Mouse (Mus musculus) forebrain, embryonic 10.5 days (tissue): ENCODE results near the gene Gmnn. TPM values are rescaled to one million over a fixed set of nuclear protein-coding genes. Genes with fewer than 3 reads are reported as not detected.

Source experiments
- DNase-seq: peaks from one replicate; pipeline ENCODE4 v3.0.0-alpha.2; 2017; ENCODE audit warnings: low spot score; ENCODE audit errors: extremely low spot score
- H3K27ac ChIP-seq: fragments of 300-500 bp; sonication (generic); 2 replicates; pipeline ENCODE4 v1.5.1; 2016; ENCODE audit warnings: mild to moderate bottlenecking
- H3K27me3 ChIP-seq: fragments of 300-500 bp; sonication (generic); 2 replicates; pipeline ENCODE4 v1.6.1; 2016; ENCODE audit warnings: mild to moderate bottlenecking; ENCODE audit not compliant: poor library complexity, severe bottlenecking
- H3K36me3 ChIP-seq: fragments of 300-500 bp; sonication (generic); replicated peaks from 2 replicates; pipeline ENCODE4 v1.6.1; 2016; ENCODE audit warnings: mild to moderate bottlenecking, moderate library complexity
- H3K4me1 ChIP-seq: fragments of 300-500 bp; sonication (generic); 2 replicates; pipeline ENCODE4 v1.6.1; 2016
- H3K4me3 ChIP-seq: fragments of 300-500 bp; sonication (generic); 2 replicates; pipeline ENCODE4 v1.5.1; 2016; ENCODE audit warnings: mild to moderate bottlenecking, moderate library complexity
- H3K9me3 ChIP-seq: fragments of 300-500 bp; sonication (generic); 2 replicates; pipeline ENCODE4 v1.6.1; 2016; ENCODE audit warnings: mild to moderate bottlenecking, moderate library complexity
- WGBS: fragments of 180-500 bp; shearing (Covaris S2); methylation state at CpG from one replicate; pipeline ENCODE4 v1.1.7; 2016; 5-methylcytosine and 5-hydroxymethylcytosine counted together
- polyA plus RNA-seq: library from polyadenylated mRNA; unstranded; fragments of >200 nt; fragmentation: Nextera tagmentation; extraction: Ambion mirVana; gene quantifications from 2 replicates; pipeline ENCODE4 v1.2.1, GENCODE M21; 2016

Gene Gmnn
- polyA plus RNA-seq, 1 experiment from 2014 or later = 208 TPM

DNA sequence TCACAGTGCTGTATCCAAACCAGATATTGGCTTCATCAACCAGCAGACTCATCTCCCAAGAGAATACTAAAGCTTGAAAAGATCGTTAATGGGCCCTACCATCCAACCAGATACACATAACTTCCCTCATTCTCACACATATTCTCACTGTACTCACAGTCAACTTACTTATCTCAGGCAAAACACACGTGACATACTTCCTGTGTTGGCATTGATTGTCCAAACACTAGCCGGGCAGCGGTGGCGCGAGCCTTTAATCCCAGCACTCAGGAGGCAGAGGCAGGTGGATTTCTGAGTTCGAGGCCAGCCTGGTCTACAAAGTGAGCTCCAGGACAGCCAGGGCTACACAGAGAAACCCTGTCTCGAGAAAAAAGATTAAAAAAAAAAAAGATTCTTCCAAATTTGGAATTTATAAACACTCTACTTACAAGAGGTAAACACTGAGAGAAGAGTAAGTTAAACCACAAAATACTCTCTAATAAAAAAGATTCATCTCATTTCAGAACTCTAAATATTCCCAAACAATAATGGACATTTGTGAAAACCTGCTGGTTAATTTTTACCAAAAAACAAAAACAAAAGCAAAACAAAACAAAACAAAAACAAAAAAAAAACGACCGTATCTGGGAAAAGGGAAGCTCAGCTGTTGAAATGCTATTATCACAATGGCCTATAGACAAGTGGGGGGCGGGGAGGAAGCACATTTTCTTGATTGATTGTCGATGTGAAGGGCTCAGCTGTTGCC is 3.7 kb downstream of the Gmnn start:
- Histone ChIP-seq H3K4me1 (peaks cover 24% of the 10 kb centered on the region), H3K4me3 (no peak overlapping the region), H3K9me3 (no peaks in the 10 kb centered on the region), H3K27me3 (no peaks in the 10 kb centered on the region), H3K27ac (no peak overlapping the region), H3K36me3 (peaks cover 70% of the 10 kb centered on the region)
- WGBS = 92% methylated on average over 12 of the region's 12 CpGs
- DNase-seq = no peak

DNA sequence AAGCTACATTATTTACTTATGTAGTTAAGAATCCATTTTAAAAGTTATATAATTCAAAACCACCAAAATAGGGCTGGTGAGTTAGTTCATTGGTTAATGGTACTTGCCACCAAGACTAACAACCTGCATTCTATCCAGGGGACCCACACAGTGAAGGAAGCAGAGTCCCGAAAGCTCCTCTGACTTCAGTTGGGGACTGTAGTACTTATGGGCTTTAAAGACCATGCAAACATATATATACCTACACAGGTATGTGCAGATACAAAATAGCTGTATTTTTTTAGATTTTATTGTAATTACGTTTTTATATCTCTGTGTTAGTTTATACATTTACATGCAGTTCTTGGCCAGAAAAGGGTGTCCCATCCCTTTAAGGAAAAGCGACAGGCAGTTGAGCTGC is 5.0 kb downstream of the Gmnn start:
- WGBS = 94% methylated on average over 3 of the region's 3 CpGs
- peaks cover 15% of the 10 kb centered on the region for H3K4me1 ChIP-seq
- H3K27me3 ChIP-seq = no peaks in the 10 kb centered on the region
- H3K36me3 ChIP-seq = peaks cover 82% of the 10 kb centered on the region
- H3K27ac ChIP-seq = no peak overlapping the region
- H3K4me3 ChIP-seq = no peak overlapping the region
- H3K9me3 ChIP-seq = no peaks in the 10 kb centered on the region
- no peak for DNase-seq

DNA sequence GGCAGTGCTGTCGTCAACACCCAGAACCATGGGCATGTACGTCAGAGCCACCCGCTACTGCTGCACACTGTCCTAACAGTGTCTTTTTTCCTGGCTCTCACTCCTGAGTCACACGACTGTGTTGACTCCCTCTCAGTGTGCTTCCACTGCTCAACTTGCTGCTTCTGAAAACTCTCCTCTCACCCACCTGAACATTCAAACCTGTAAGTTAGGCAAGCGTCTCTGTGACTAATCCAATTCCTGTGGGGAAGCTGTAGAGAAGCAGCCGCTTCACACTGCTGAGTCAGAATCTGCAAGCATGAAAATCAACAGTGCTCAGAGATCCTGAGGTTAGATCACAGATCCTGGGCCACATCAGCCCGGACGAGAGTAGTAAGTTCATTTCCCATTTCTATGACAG is 10.3 kb downstream of the Gmnn start:
- DNase-seq = no peak
- H3K27me3 ChIP-seq = no peaks in the 10 kb centered on the region
- no peaks in the 10 kb centered on the region for H3K9me3 ChIP-seq
- peaks cover 86% of the 10 kb centered on the region for H3K36me3 ChIP-seq
- no peak overlapping the region for H3K4me3 ChIP-seq
- WGBS = 93% methylated on average over 8 of the region's 8 CpGs
- no peak overlapping the region for H3K27ac ChIP-seq
- no peaks in the 10 kb centered on the region for H3K4me1 ChIP-seq

DNA sequence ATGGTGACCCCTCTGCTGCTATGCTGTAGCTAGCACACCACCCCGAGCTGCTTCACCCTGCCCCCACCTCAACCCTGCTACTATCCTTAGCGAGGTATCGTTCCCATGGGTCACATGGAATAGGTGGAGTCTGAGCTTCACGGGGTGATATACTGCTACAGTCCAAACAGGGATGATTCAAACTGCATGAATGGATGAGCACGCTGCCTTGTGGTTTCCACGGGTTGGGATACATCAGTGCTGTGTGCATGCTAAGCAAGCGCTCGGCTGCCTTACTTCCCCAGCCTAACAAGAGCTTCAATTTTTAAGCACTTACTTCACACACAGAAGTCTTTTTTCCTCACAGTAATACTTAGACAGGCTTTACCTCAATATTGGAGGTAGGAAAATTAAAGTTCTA is 10.9 kb downstream of the Gmnn start:
- Histone ChIP-seq H3K4me3 (no peak overlapping the region), H3K27me3 (no peaks in the 10 kb centered on the region), H3K27ac (no peak overlapping the region), H3K36me3 (peaks cover 80% of the 10 kb centered on the region), H3K9me3 (no peaks in the 10 kb centered on the region), H3K4me1 (no peaks in the 10 kb centered on the region)
- 95% methylated on average over 8 of the region's 8 CpGs for WGBS
- DNase-seq = no peak

DNA sequence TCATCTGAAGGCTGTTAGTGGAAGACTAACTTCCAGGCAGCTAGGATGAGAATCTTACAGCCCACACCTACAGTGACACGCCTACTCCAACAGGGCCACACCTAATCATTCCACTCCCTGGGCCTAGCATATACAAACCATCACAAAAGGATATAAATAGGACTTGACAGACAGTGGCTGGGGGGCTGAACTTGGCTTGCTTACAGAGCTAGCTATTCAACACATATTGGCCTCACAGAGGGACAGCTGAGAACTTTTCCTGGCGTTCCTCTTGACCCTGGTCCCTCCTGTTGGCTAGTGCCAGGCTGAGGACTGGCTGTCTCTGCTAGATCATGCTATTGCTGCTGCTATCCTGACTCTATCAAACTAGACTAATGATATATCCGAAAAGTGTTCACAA is 13.9 kb downstream of the Gmnn start:
- Histone ChIP-seq H3K4me1 (no peaks in the 10 kb centered on the region), H3K9me3 (no peaks in the 10 kb centered on the region), H3K27me3 (no peaks in the 10 kb centered on the region), H3K36me3 (peaks cover 67% of the 10 kb centered on the region), H3K4me3 (no peak overlapping the region), H3K27ac (no peak overlapping the region)
- DNase-seq = no peak
- WGBS = 94% methylated on average over 3 of the region's 3 CpGs

DNA sequence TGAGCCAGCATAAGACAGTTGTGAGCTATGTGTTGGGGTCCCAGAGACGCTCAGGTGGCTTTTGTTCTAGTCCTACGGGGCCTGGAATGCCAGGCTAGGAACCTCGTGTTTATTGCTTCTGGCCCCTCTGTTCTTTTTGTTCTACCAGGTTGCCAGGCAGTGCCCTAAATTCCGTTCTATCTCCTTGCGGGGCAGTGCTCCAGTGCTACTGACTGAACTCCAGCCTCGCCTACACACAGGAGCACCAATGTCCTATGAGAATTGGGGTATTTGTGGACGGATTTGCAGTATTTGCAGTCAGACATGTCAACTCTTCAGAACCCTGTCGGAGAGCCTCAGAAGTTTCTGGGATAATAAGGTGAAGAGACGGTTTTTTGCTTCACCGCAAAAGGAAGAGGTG is 20.7 kb downstream of the Gmnn start, which contains the start of gene Armh2:
TSS of gene Armh2 (plus strand) at position 205 of the 400 bp plus-strand sequence.
- Histone ChIP-seq H3K27ac (no peak within 1 kb of the TSS), H3K36me3 (peaks cover 24% of the 10 kb centered on the region), H3K4me1 (peaks cover under 1% of the 10 kb centered on the region; the same call in 1 of the 2 replicates), H3K9me3 (no peaks in the 10 kb centered on the region), H3K4me3 (no peak within 1 kb of the TSS), H3K27me3 (no peaks in the 10 kb centered on the region)
- no peak for DNase-seq
- WGBS = 93% methylated on average over 10 of the region's 10 CpGs

DNA sequence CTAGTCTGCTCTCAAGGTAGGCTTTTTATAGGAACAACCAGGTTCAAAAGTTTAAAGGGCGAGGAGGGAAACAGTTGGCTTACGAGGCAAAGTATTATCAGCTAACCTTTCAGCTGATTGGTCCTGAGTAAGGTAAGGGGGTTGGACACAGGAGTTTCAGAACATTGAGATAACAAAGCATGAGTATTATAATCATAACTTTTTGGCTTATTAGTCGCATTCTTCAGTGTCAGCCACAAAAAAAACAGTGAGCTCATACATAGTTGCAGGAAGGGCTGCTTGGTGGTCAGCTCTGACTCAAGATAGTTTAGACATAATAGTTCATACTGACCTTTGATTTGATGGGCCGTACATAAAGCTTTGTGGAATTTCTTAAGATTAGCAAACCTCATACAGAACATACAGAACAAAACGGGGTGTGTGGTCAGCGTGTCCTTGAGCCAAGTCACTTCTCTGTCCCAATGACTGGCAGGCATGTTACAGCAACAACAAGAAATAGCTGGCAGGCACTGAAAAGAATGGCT is 26.1 kb downstream of the Gmnn start:
- Histone ChIP-seq H3K36me3 (peaks cover 5% of the 10 kb centered on the region), H3K27me3 (no peaks in the 10 kb centered on the region), H3K4me1 (peaks cover 18% of the 10 kb centered on the region), H3K4me3 (no peak overlapping the region), H3K9me3 (no peaks in the 10 kb centered on the region), H3K27ac (no peak overlapping the region)
- no peak for DNase-seq
- whole genome bisulfite sequencing = 85% methylated on average over 6 of the region's 6 CpGs

DNA sequence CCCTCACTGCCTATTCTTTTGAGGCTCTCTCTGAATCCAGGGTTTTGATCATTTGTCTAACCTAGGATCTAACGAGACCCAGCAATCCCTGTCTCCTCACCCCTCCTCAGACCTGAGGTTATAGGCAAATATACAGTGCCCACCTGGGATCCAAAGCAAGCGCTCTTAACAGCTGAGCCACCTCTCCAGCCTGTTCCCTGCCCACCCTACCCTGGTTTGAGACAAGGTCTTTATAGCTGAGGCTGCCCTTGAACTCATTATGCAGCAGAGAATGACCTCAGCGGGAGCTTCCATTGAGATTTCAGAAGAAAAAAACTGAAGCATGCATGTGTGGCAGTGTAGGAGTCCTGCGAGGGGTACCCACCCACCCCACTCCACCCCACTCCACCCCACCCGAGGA is 27.2 kb downstream of the Gmnn start:
- Histone ChIP-seq H3K27ac (no peak overlapping the region), H3K4me3 (no peak overlapping the region), H3K27me3 (no peaks in the 10 kb centered on the region), H3K9me3 (no peaks in the 10 kb centered on the region), H3K36me3 (peaks cover 2% of the 10 kb centered on the region; the same call in 1 of the 2 replicates), H3K4me1 (peaks cover 18% of the 10 kb centered on the region)
- 90% methylated on average over 5 of the region's 5 CpGs for WGBS
- no peak for DNase-seq

DNA sequence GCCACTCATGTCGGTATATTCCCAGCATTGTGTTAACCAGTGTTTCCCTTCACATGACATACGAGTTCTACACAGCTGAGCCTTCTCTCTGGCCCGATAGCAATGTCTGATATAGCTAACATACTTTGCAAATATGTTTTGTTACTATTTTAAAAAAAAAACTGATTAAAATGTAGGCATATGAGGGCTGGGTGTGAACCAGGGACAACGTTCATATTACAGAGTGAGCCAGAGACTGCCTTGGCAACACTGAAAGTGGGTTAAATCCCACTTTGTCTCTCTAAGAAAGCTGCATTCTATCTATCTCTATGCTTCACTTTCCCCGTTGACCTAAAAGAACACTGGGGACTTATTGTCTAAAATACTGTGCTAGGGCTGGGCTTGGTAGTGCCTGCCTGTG is 32.6 kb downstream of the Gmnn start:
- Histone ChIP-seq H3K27me3 (no peaks in the 10 kb centered on the region), H3K4me3 (no peak overlapping the region), H3K9me3 (no peaks in the 10 kb centered on the region), H3K36me3 (no peaks in the 10 kb centered on the region; the same call in 1 of the 2 replicates), H3K27ac (no peak overlapping the region), H3K4me1 (peaks cover 16% of the 10 kb centered on the region)
- WGBS = 90% methylated on average over 5 of the region's 5 CpGs
- no peak for DNase-seq

DNA sequence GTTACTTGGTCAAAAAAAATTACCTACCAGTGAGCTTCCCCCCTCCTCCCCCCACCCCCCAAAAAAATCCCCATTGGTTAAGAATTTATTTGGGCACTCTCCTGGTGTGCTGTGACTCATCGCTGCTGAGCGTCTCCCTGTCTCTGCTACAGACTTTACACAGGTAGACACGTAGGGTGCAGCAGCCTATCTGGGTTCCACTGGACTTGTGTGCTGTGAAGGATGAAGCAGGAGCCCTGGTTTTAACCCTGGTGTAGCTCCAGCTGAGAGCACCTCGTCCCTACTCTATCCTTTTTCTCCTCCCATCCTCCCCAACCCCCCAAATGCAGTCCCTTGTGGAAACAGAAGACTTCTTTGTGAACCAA is 37.3 kb downstream of the Gmnn start:
- H3K9me3 ChIP-seq = no peaks in the 10 kb centered on the region
- no peaks in the 10 kb centered on the region for H3K27me3 ChIP-seq
- H3K4me1 ChIP-seq = peaks cover 22% of the 10 kb centered on the region
- peak overlapping the region; percentile 65 for H3K27ac ChIP-seq
- 57% methylated on average over 4 of the region's 4 CpGs for WGBS
- no peaks in the 10 kb centered on the region for H3K36me3 ChIP-seq
- no peak for DNase-seq
- no peak overlapping the region for H3K4me3 ChIP-seq

DNA sequence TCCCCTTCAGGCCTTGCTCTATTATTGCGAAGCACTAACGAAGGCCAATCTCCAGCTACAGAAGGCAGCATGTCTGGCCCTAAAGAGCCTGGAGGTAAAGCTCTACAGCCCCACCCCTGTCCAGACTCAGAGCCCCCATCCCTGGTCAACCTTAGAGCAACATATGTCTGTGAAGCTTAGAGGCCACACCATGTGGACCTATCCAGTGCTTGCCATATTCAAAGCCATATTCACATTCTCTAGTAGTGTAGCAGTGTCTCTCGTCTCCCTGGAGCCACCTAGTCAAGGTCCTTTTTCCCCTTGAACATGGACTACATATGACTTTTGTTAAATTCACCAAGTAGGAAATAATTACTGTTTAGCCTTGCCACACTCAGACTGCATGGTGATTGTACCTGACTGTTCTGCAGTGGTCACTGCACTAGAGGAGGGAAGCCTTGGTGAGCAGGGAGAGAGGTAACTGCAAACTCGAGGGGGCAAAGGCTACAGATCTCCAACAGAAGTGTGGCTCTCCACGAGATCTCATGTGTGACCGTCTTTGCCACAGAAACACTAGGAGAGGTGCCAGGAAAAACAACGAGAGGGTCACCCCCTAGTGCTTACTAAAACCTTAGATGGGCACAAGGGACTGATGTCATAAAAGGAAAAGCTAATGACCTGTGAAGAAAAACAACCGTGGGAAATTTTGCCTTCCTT is 37.9 kb downstream of the Gmnn start:
- Histone ChIP-seq H3K36me3 (no peaks in the 10 kb centered on the region), H3K4me1 (peaks cover 22% of the 10 kb centered on the region), H3K27ac (no peak overlapping the region), H3K9me3 (no peaks in the 10 kb centered on the region), H3K4me3 (no peak overlapping the region), H3K27me3 (no peaks in the 10 kb centered on the region)
- WGBS = 66% methylated on average over 8 of the region's 8 CpGs
- no peak for DNase-seq

DNA sequence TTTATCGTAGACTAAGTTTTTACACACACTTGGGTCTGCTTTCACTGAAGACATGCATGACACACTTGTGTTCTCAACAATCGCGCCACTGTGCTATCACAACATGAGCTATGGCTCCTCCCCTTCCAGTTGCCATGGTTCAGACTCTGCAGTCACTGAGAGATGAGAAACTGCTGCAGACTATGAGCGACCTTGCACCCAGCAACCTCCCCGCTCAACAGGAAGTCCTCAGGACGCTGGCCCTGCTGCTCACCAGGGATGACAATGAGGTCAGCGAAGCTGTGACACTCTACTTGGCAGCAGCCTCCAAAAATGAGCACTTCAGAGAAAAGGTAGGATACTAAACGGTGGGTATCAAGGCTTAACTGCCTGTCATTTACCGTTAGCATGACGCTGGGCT is 40.2 kb downstream of the Gmnn start:
- no peaks in the 10 kb centered on the region for H3K27me3 ChIP-seq
- H3K4me1 ChIP-seq = peaks cover 19% of the 10 kb centered on the region
- H3K27ac ChIP-seq = no peak overlapping the region
- no peaks in the 10 kb centered on the region for H3K36me3 ChIP-seq
- no peaks in the 10 kb centered on the region for H3K9me3 ChIP-seq
- no peak overlapping the region for H3K4me3 ChIP-seq
- 84% methylated on average over 10 of the region's 10 CpGs for WGBS
- no peak for DNase-seq

DNA sequence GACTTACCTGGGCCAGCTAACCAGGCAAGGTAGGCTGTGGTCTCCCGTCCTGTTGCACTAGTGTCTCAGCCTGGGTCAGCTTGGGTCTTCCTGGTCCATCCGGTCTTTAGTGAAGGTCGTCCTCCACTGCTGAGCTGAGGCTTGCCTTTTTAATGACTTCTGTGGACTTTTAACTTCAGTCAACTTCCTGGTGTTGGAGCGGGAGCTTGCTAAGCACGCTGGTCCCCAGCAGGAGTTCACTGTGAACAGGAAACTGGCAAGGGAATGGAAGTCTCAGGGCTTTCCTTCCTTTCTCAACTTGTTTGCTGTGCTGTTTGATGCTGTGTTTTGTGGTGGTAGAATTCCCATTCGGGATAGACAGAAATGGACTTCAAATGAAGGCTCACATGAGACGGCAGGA is 44.0 kb downstream of the Gmnn start:
- Histone ChIP-seq H3K4me3 (no peak overlapping the region), H3K27ac (0 out of 2 replicates have a peak overlapping the region, but pooled peaks have one; percentile 17), H3K4me1 (peaks cover 23% of the 10 kb centered on the region), H3K27me3 (peaks cover 14% of the 10 kb centered on the region; the same call in 1 of the 2 replicates), H3K36me3 (no peaks in the 10 kb centered on the region), H3K9me3 (no peaks in the 10 kb centered on the region)
- no peak for DNase-seq
- WGBS = 77% methylated on average over 7 of the region's 7 CpGs
